Mouse (Mus musculus) c-Kit-negative CD71-positive TER-119-positive erythroid progenitor cells, embryonic 14.5 days (primary cell): ENCODE results near the gene Muc16.

ENCODE experiments used
- DNase-seq: peaks from one replicate; pipeline ENCODE4 v3.0.0-alpha.2; 2013; ENCODE audit warnings: low read depth, low spot score

Gene Muc16

DNA sequence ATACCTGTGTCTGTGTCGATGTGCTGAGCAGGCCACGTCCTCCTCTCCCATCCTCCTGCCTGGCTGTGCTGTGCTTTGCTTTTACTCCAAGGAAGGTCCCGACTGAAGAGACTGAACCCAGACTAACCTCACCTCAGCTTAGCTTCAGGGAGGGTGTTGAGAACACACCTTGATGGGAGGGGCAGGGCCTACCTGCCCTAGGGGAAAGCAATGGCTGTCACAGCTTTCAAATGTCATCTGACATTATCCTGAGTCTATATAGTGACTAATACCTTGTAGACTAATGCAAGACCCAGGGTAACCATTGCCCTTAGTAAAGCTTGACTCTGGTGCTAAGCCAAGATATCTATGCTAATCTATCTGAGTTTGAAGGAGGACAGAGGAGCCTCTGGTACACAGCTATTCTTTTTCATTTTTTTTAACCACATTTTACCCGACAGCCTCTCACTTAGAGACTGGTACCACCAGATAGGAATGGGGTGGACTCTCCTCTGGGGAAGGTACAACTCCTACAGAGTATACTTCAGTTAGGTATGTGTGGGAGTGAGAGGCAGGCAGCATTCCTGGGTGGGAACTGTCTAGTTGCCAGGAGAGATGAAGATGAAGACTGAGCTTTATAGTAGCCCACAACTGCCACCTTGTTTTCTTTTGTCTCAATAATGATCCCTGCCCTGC is at the start of gene Muc16:
Gene Muc16 (minus strand): TSS at position 51 of the 675 bp plus-strand sequence.
- no peak for DNase-seq

- DNase-seq, result no peak
Observed at GRCm38 (mm10) chr9:18722712-18723099, 48.4 kb upstream of the Muc16 start.

GRCm38 (mm10) chr9:18721931-18722711 is 47.8 kb upstream of the Muc16 start:
- DNase-seq, result no peak

- DNase-seq, result no peak
Observed at GRCm38 (mm10) chr9:18721011-18721410, 46.7 kb upstream of the Muc16 start.

- DNase-seq, result no peak
Observed at GRCm38 (mm10) chr9:18705628-18706027, 31.3 kb upstream of the Muc16 start.

GRCm38 (mm10) chr9:18598366-18598765 is 76.0 kb downstream of the Muc16 start:
- no peak for DNase-seq

DNA sequence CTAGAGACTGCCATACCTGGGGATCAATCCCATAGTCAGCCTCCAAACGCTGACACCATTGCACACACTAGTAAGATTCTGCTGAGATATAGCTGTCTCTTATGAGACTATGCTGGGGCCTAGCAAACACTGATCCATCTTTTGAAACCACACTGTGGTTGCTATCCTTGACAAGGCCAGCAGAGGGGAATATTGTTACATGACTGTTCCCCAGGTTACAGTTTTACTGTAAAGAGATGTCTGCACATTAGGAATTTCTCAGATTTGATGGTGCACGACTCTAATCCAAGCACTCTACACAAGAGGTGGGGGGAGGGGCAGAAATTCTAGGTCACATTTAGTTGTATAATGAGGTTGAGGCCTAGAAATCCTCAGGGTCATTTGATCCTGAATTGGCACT is 166.2 kb downstream of the Muc16 start:
- no peak for DNase-seq

DNA sequence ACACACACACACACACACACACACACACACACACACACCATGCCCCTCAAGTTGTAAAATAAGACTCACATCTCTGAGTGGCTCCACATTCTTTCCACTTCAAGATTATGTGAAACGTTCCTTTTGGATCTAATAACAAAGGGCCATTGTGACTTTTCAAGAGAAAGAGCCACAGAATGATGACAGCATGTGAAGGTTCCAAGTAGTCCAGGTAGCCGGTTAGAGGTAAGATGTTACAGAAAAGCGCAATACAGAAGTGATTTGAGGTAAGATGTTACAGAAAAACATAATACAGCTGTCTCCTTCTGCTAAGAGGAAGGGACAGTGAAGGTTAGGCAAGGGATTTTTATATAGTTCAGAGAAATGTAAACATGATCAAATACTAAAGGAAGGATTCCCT is 196.2 kb downstream of the Muc16 start, which contains the start of the genes Zfp558 and Mbd3l1:
Gene Zfp558 (minus strand): TSS at position 101 of the 400 bp plus-strand sequence.
Gene Mbd3l1 (plus strand): TSS at position 192 of the 400 bp plus-strand sequence.
- DNase-seq, result no peak

DNA sequence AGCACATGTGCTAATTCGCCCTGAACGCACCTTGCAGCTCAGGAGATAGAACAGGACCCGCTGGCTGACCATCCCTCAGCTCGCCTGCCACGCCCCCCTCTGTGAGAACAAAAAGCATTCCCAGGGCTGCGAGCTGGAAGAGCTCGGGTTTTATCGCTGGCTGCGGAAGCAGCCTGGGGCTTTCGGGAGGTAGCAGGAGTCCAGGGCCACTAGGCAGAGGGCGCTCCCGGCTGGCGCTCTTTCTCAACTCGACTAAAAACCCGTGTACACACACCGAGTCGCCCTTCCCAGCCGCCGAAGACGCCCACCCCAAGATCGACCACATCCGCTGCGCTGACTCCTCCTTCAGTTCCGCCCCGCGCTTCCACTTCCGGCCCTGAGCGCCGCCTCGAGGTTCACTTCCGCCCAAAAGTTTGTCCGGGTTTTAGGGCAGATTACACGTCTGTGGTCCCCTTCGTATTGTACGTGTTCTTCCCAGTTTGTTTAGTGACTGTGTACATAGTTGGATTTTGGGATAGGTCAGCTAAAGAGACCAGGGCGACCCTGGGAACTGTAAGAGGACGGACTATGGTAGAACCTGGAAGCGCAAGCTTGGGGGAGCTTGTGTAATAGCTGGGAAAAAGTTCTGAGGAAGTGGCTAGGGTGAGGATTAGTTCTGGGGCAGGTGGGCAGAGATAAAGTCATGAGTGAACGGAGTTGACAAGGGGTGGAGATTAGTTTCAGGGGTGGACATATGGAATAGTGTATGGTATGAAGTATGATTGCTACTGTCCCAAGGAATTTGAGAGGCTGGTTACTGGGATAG is 200.8 kb downstream of the Muc16 start:
- DNase-seq, result peak; percentile 0

- no peak for DNase-seq
Observed at GRCm38 (mm10) chr9:18468005-18468404, 206.3 kb downstream of the Muc16 start.

- DNase-seq, result no peak
Observed at GRCm38 (mm10) chr9:18467350-18467749, 207.0 kb downstream of the Muc16 start.

DNA sequence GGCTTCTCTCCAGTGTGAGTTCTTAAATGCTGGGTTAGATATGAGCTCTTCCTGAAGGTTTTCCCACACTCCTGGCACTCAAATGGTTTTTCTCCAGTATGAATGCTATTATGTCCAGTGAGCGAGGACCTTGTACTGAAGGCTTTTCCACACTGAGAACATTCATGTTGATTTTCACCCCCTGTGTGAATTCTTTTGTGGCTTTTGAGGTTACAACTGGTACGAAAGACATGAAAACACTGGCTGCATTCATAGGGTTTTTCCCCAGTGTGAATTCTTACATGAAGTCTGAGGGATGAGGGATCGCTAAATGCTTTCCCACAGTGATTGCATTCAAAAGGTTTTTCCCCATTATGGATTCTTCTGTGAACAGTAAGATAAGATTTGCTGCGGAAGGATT is 217.8 kb downstream of the Muc16 start:
- DNase-seq, result no peak
